Mouse (Mus musculus): ENCODE data around the gene 9130230L23Rik.

DNA sequence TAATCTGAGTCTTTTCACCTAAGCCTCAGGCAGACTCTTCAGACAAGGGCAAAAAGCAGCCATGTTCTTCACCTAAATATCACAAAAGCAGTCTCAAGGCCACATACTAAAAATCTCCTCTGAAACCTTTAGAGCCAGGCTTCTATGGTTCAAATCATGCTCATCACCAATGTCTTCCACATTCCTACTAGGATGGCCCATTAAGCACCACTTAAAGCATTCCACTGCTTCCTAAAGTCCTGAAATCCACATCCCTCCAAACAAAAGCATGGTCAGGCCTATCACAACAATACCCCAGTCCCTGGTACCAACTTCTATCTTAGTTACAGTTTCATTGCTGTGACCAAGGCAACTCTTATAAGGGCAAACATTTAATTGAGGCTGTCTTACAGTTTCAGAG, 6.3 kb downstream of the 9130230L23Rik start:
- no peak for TF ChIP-seq MEF2A (IDR thresholded peaks at IDR 0.05; ENCODE audit: extremely low read depth, insufficient replicate concordance, low read depth, low read length, poor library complexity, severe bottlenecking)
- TF ChIP-seq GATA1 (IDR thresholded peaks at IDR 0.05; ENCODE audit: low read depth, low read length): no peak
- no peak for TF ChIP-seq CTCF (IDR thresholded peaks at IDR 0.05 in 2 of 3, conservative IDR thresholded peaks at IDR 0.05 in 1 of 3; ENCODE audit: control insufficient read depth in 1 of 3, insufficient read depth in 1 of 3, low read depth in 2 of 3, low read length in 3 of 3, poor library complexity in 1 of 3, severe bottlenecking in 1 of 3)
- no peak for TF ChIP-seq JUND (IDR thresholded peaks at IDR 0.05; ENCODE audit: low read depth, low read length)
- TF ChIP-seq EP300 (IDR thresholded peaks at IDR 0.05; ENCODE audit: low read depth in 1 of 2, low read length in 2 of 2): no peak
- TF ChIP-seq UBTF (IDR thresholded peaks at IDR 0.05; ENCODE audit: borderline replicate concordance, insufficient read depth, low read depth, low read length): no peak
- no peak for TF ChIP-seq MAX (IDR thresholded peaks at IDR 0.05; ENCODE audit: low read length)
- no peak for TF ChIP-seq BHLHE40 (IDR thresholded peaks at IDR 0.05; ENCODE audit: borderline replicate concordance, low read depth, low read length)
- no peak for TF ChIP-seq RAD21 (IDR thresholded peaks at IDR 0.05; ENCODE audit: low read depth, low read length)
- TF ChIP-seq ZNF384 (IDR thresholded peaks at IDR 0.05; ENCODE audit: low read depth, low read length): no peak

Data from MEL (cell line).